Mouse (Mus musculus): Measurements from ENCODE around the gene Ndufa8. TPM values are rescaled to one million over a fixed set of nuclear protein-coding genes. Genes with fewer than 3 reads are reported as not detected.

Ndufa8 gene
- polyA plus RNA-seq, 1 experiment from 2014 or later: 287 TPM

Other genes starting within 250 kb of the Ndufa8 start
- gene Ttll11, start 69.5 kb downstream of the Ndufa8 start, polyA plus RNA-seq (2014; fragmentation: Nextera tagmentation; extraction: Ambion mirVana): 2.4 and 3.1 TPM in 2 replicates
- gene Morn5, start 52 bp upstream of the Ndufa8 start, polyA plus RNA-seq (2014; fragmentation: Nextera tagmentation; extraction: Ambion mirVana): 2.6 and 3.4 TPM in 2 replicates
- gene Lhx6, start 56.0 kb upstream of the Ndufa8 start, polyA plus RNA-seq (2014; fragmentation: Nextera tagmentation; extraction: Ambion mirVana): 14.7 and 27.3 TPM in 2 replicates
- 37.2 and 39.9 TPM in 2 replicates for gene Mrrf, start 87.0 kb upstream of the Ndufa8 start, polyA plus RNA-seq (2014; fragmentation: Nextera tagmentation; extraction: Ambion mirVana)
- gene Rbm18, start 87.4 kb upstream of the Ndufa8 start, polyA plus RNA-seq (2014; fragmentation: Nextera tagmentation; extraction: Ambion mirVana): 166 and 187 TPM in 2 replicates
- gene Ptgs1, start 181.0 kb upstream of the Ndufa8 start, polyA plus RNA-seq (2014; fragmentation: Nextera tagmentation; extraction: Ambion mirVana): 3.7 and 3.8 TPM in 2 replicates